Mouse (Mus musculus) kidney, postnatal 25 days (tissue): Measurements from ENCODE around the gene A3galt2.

Source experiments
- DNase-seq, 2 experiments: peaks; one replicate each; pipeline ENCODE4 v3.0.0; 2021; ENCODE audit warnings: mixed read lengths in 2 of 2

A3galt2 gene

DNA sequence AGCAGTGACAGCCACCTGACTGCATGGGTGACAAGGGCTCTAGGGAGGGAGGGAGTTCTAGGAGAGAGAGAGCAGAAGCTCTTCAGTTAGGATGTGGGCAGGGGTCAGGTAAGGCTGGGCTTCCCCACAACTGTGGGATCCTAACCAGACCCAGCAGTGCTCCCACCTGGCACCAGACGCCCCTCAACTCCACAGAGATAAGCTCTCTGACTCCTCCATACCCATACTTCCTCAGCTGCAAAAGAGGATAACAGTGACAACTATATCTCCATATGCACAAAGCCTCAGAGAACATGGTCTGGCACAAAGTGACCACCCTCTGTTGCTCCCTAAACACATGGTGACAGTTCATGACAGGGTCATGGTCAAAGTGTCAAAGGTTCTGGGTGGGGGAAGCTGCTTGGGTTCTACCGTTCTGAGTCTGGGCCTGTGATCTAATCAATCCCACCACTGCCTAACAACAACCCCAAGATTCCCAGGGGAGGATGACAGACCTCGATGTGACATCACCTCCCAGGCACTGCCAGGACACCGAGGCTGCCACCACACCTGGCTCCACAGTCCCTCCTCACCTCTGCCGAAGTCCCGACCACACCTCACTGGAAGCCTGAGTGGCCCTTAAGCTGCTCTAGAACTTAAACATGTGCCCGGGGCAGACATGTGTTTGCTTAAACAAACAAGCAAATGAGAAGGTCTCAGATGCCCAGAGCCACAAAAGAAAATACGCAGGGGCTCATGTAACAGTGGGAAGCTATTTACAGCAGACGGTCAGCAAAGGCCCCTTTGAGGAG, 46.7 kb downstream of the A3galt2 start:
- no peak for DNase-seq

DNA sequence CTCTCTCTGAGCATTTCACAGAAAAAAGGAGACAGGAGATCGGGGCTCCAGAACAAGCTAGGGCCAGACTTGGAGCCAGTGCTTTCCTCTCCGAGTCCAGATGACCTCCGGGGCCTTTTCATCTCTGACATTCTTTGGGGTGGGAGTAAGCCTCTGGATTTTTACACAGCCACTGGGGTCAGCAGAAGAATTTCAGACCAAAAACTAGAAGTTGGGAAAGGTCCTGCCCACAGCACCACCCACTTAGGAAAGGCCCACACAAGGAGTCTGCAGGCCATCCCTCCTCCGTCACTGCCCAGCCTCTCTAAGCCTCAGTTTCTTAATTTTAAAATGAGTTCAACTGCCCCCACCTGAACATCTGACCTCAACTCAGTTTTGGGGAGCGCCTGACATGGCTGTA, 48.4 kb downstream of the A3galt2 start:
- peak in 1 of 2 experiments; percentile 24 for DNase-seq

DNA sequence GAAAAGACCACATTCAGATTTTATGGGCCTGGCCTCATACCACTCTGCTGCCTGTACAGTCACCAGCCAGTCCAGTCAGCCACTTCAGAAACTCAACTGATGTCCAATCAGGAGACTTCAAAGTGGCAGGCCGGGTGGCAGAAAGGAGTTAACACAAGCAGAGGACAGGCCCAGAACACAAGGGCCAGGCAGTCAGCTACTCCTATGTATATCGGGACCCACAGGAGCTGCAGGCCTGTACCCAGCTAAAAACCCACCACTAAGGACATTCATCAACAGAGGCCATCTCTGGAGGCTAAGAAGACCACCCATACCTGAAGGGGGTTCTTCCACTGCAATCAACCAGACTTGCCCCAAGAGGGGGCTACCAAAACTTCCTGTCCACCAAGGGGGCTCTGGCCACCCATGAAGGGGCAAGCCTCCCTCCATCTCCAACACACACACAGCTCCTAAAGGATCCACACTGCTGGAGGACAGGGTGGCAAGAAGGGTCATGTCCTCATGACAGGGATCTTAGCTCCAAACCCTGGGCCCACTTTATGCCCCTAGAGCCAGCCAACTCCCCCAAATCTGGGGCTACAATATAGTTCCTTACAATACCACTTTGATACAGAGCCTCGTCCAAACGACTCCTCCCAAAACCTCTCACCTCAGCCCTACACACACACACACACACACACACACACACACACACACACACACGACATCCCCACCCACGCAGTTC, 49.4 kb downstream of the A3galt2 start:
- DNase-seq, result peak in 1 of 2 experiments; percentile 39

DNA sequence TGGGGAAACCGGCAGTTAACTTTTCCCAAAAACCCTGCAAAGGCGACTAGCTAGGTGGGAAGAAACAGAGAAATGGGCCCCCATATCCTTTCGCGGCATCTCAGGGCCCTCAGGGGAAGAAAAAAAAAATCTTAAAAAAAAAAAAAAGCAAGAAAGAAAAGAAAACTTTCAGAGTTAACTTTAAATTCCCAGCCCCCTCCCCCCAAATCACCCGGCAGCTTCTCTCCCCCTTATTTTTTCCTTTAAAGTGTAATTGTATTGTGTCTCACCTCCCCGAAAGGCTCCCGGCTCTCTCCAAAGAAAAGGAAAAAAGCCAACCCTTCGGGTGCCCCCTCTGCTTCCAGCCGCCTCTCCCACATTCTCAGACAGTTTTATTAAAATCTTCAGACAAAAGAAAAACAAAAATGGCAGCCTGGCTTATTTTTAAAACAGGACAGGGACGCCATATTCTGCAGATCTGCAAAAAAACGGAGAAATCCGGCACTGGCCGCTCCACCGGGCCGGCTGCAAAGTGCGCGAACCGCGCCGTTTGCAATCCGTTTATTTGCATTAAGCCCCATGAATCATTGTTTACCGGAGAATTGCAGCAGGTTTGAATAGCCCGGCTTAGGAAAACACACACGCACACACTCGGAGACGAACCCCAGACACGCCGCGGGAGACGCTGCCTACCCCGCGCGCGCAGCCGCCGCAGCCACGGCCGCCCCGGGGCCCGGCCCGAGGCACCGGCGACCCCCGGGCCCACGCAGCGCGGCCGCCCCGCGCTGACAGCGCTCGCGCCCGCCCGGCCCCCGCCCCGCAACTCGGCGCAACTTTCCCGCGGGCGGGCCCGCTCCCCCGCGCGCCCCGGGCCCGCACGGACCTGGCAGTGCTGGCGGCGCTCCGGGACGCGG, 50.2 kb downstream of the A3galt2 start:
- DNase-seq, result peak; percentile 21 to 39

DNA sequence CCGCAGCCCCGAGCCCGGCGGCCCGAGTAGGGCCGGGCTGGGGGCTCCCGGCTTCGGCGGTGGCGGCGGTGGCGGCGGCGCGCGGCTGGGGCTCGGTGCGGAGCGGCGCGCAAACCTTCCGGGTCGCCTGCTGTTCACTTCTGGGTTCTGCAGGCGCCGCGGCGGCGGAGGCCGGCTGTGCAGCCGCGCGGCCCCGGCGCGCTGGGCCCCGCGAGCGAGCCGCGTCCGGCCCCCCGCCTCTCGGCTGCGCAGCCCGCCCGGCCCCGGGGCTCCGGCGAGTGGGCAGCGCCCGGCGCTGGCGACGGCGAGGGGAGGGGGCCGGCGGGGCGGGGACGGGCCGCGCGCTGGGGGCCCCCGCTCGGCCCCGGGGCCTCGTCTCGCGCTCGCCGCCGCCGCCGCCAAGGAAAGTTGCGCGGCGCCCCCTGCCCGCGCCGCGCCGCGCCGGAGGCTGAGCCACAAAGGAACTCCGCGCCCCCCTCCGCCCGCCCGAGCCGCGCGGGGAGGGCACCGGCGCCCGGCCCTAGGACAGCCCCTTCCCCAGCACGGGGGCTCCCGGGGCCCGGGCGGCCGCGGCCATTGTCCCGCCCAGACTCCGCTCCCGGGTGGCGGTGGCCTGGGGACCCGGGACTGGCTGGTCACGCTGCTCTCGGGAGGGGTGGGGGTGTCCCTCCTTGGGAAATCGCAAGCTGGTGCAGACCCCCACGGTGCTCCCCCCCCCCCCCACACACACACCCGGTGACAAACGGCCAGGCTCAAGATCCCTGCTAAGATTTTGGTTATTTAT, 51.1 kb downstream of the A3galt2 start, which contains the start of gene Zfp362:
Gene Zfp362 (minus strand): TSS at position 3 of the 784 bp plus-strand sequence.
- peak; percentile 58 to 82 for DNase-seq

DNA sequence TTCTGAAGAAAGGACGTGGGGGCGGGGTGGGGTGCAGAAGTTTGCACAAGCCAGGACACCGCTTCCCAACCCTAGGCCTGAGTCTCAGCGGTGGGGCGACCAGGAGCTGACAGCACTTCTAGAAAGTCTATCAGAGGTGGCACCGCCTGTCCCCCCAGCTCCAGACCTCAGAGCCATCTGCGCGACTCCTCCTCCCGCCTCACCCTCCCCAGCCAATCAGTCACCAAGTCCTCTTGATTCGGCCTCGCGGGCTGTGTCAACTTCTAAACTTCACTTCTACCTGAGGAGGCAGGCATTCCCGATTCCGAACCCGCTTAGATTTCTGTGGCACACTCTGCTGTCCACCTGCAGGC, 51.6 kb downstream of the A3galt2 start:
- peak; percentile 78 to 90 for DNase-seq

DNA sequence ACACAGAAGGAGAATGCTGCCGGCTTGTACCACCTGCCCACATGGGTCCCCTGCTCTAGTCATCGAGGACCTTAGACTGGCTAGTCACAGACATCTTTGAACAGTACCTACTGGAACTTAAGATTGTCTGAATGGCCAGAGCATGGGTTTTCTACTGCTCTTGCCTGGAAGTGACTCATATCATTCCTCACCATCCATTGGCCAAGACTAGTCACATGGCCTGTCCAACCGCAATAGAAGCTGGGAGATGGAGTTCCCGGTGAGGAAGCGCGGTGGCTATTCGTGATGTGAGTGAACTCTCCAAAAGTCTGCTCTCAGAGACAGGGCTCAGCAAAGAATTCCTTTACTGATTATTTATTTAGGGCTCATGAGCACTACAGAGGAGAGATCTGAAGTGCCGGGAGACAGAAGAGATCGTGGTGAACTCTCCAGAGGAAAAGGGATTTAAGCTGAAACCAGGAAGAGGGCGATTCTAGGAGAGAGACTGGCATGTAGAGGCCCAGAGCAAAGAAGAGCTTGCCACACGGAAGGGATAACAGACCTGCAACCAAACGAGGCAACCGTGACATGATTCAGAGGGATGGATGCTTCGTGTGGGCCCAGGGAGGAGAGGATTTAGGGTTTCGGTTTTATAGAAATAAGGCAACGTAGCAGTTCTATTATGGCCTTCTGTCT, 56.4 kb downstream of the A3galt2 start:
- peak; percentile 86 to 91 for DNase-seq

DNA sequence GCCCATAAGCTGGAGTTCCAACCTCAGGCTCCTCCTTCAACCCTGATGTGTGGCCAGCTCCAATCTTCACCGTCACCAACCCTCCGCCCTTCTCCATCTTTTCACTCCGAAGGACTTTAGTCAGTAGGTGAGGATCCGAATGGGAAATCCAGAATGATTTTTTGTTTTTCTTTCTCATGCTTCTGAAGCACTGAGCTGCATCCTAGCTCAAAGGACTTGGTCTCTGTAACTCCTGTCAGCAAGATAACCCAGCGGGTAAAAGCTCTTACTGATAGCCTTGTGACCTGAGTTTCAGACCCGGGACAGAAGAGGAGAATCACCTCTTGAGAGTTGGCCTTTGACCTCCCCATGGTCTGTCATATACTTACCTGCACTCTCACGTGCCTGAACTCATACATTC, 61.8 kb downstream of the A3galt2 start:
- DNase-seq, result no peak
